Mouse (Mus musculus) C2C12 (cell line): Measurements from ENCODE around the gene Gm8126. TPM values are rescaled to one million over a fixed set of nuclear protein-coding genes. Genes with fewer than 3 reads are reported as not detected.
"Not testable (repeated sequence)": the region's sequence is repeated elsewhere in the genome, so short reads cannot be mapped to it uniquely, and the experiment has no call there.

Experiments
- H3K27me3 ChIP-seq: one replicate; pipeline ENCODE4 v1.6.1; 2011; ENCODE audit not compliant: control insufficient read depth, insufficient read depth, insufficient read length
- H3K36me3 ChIP-seq: one replicate; pipeline ENCODE4 v1.6.1; 2011; ENCODE audit not compliant: control insufficient read depth, insufficient read depth
- H3K4me3 ChIP-seq: one replicate; pipeline ENCODE4 v1.5.1; 2011; ENCODE audit warnings: mild to moderate bottlenecking, control low read depth; ENCODE audit not compliant: poor library complexity, insufficient read depth, severe bottlenecking
- H3K79me2 ChIP-seq: one replicate; pipeline ENCODE4 v1.6.1; 2011; ENCODE audit not compliant: control insufficient read depth, insufficient read depth
- H3K79me3 ChIP-seq: one replicate; pipeline ENCODE4 v1.6.1; 2011; ENCODE audit warnings: low read depth, control low read depth
- H3ac ChIP-seq: one replicate; pipeline ENCODE3; 2011; ENCODE audit warnings: low read depth; ENCODE audit not compliant: control insufficient read depth, insufficient read length
- long read RNA-seq, 2 experiments: library from polyadenylated mRNA; unstranded; transcript quantifications; one replicate each; pipeline ENCODE4 v2.0.0; 2019 to 2020
- polyA plus RNA-seq: library from polyadenylated mRNA; unstranded; fragments of >200 nt; fragmentation: generic; extraction: Trizol; gene quantifications from one replicate; pipeline ENCODE4 v1.2.1, GENCODE M21; 2012; ENCODE audit warnings: missing spikeins

The Gm8126 gene
- 0.22 TPM for polyA plus RNA-seq
- long read RNA-seq, experiment 1, result 0 reads
- long read RNA-seq, experiment 2, result 0 reads

- H3K79me2 ChIP-seq, H3K27me3 ChIP-seq, H3K79me3 ChIP-seq, H3K36me3 ChIP-seq, H3K4me3 ChIP-seq, H3ac ChIP-seq: not testable (repeated sequence)
These were observed at the start of gene Gm8126 for GRCm38 (mm10) chr14:43258349-43258748. TSS of gene Gm8126 (plus strand) at chr14:43258649.

DNA sequence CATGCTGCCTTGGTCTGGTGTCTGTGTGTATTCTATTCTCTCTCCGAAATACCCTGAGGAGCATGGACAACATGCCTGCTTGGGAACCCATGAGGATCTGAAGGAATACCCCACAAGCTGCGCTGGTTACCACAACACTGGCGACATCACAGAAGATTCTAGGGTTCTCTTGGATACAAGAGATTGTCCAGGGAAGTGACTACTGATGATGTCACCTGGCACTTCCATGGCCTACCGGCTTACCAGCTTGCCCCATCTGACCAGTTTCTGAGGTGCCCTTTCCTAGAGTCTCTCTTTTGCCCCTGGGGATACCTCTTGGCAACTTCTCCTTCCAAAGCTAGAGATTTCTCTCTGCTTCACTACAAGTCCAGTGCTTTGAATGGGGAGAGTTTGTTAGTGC, 23.2 kb upstream of the Gm8126 start, which contains the start of gene Gm8122:
Gene Gm8122 (minus strand): TSS at position 101 of the 400 bp plus-strand sequence.
- not testable (repeated sequence) for H3K36me3 ChIP-seq, H3ac ChIP-seq, H3K27me3 ChIP-seq, H3K4me3 ChIP-seq, H3K79me2 ChIP-seq, H3K79me3 ChIP-seq

DNA sequence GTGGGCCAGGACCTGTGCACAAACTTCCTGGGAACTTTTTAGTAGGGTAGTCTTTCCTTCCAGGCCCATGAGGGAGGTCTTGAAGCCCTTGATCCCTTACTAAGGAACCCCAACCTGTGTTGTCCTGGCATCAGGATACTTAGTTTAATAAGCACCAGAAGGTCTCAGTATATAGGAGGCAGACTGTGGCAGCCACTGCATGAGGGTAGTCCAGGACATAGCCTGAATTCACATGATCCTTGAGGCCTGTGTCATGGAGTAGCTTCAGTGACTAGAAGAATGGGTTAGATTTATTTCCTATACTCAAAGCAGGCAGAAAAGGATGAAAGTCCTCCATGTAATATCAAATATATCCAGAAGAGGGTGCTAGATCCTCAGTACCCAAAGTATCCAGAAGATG, 20.7 kb upstream of the Gm8126 start:
- H3K27me3 ChIP-seq, H3K79me2 ChIP-seq, H3K79me3 ChIP-seq, H3K4me3 ChIP-seq, H3K36me3 ChIP-seq, H3ac ChIP-seq: not testable (repeated sequence)

GRCm38 (mm10) chr14:43249611-43250170, 8.8 kb upstream of the Gm8126 start:
- H3K79me3 ChIP-seq, H3K27me3 ChIP-seq, H3K79me2 ChIP-seq, H3K36me3 ChIP-seq, H3K4me3 ChIP-seq, H3ac ChIP-seq: not testable (repeated sequence)

GRCm38 (mm10) chr14:43250549-43251253, 7.7 kb upstream of the Gm8126 start:
- not testable (repeated sequence) for H3K36me3 ChIP-seq, H3K4me3 ChIP-seq, H3K79me2 ChIP-seq

DNA sequence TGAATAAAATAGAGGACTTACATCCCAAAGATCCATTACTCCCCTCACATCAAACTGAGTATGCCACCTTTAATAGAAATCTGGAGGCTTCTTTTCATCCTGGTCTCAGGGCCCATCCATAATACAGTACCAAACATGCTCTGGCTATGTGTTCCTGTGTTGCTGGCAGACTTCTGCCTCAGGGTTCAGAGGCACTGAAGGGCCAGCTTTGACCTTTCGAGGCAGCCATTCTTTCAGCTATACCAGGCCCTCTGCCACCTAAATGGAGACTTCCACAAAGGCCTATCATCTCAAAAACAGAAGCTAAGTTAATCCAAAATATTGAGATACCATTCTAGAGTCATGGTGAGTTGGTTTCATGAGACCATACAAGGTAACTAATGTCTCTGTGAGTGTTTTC, 1.9 kb upstream of the Gm8126 start:
- not testable (repeated sequence) for H3K79me2 ChIP-seq, H3ac ChIP-seq, H3K4me3 ChIP-seq, H3K79me3 ChIP-seq, H3K36me3 ChIP-seq, H3K27me3 ChIP-seq

More at GRCm38 (mm10) chr14:43250549-43251253, 7.7 kb upstream of the Gm8126 start:
- H3ac ChIP-seq, H3K27me3 ChIP-seq, H3K79me3 ChIP-seq: not testable (repeated sequence)

GRCm38 (mm10) chr14:43263421-43263820, 5.0 kb downstream of the Gm8126 start:
- H3ac ChIP-seq, H3K27me3 ChIP-seq, H3K36me3 ChIP-seq, H3K79me2 ChIP-seq, H3K79me3 ChIP-seq, H3K4me3 ChIP-seq: not testable (repeated sequence)

GRCm38 (mm10) chr14:43268521-43269084, 10.2 kb downstream of the Gm8126 start:
- not testable (repeated sequence) for H3K4me3 ChIP-seq, H3K79me3 ChIP-seq, H3K79me2 ChIP-seq, H3K27me3 ChIP-seq, H3ac ChIP-seq, H3K36me3 ChIP-seq

DNA sequence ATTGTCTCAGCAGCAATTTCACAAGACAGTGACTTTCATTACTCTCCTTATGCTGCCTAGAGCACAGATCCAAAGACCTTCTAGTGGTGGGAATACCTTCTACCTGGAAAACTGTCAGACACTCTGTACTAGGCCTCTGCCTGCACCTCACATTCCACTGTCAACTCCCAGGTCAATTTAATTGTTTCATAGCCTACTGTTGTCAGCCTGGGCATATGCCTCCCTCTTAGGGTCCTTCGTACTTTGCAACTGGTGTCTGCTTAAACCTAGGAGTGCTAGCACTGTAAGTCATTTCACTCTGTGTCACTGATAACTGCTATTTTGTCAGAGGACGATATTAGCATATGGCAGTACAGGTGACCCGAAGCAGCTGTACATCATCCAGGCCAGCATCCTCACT, 10.8 kb downstream of the Gm8126 start:
- not testable (repeated sequence) for H3K36me3 ChIP-seq, H3K79me3 ChIP-seq, H3K27me3 ChIP-seq, H3K4me3 ChIP-seq, H3K79me2 ChIP-seq, H3ac ChIP-seq

GRCm38 (mm10) chr14:43273161-43273560, 14.7 kb downstream of the Gm8126 start:
- H3K4me3 ChIP-seq, H3K79me3 ChIP-seq, H3ac ChIP-seq, H3K27me3 ChIP-seq, H3K79me2 ChIP-seq, H3K36me3 ChIP-seq: not testable (repeated sequence)

DNA sequence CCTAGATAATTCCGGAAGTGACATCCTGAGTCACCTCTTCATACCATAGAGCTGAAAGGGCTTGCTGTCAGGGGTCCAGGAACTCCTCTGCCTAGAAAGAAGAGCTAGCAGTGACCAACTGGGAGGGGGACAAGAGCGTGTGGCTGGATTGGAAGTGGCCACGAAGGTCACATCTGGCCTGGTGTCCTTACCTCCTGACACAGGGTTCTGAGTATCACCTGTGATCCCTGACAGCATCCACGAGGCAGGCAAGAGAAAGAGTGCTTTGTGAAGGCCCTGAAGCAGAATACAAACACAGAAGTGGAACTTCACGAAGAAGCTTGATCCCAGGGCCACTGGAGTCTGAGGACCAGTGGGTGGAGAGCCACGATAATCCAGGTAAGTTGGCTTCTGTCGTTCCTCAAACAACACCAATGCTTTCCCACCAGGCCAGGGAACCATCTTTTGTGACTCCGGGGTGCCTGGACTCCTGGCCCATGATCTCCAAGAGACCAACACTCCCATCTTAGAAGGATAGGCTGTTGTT, 16.6 kb downstream of the Gm8126 start, which contains the start of gene Gm9732:
Gene Gm9732 (plus strand): TSS at position 51 of the 526 bp plus-strand sequence.
- not testable (repeated sequence) for H3K79me3 ChIP-seq

More for the DNA sequence above, 16.6 kb downstream of the Gm8126 start, which contains the start of gene Gm9732:
- peak within 1 kb of the TSS; percentile 26 for H3K4me3 ChIP-seq
- not testable (repeated sequence) for H3K27me3 ChIP-seq, H3K79me2 ChIP-seq, H3ac ChIP-seq, H3K36me3 ChIP-seq
